ENCODE assay signal across 23 mouse cellular contexts in the genomic region with DNA sequence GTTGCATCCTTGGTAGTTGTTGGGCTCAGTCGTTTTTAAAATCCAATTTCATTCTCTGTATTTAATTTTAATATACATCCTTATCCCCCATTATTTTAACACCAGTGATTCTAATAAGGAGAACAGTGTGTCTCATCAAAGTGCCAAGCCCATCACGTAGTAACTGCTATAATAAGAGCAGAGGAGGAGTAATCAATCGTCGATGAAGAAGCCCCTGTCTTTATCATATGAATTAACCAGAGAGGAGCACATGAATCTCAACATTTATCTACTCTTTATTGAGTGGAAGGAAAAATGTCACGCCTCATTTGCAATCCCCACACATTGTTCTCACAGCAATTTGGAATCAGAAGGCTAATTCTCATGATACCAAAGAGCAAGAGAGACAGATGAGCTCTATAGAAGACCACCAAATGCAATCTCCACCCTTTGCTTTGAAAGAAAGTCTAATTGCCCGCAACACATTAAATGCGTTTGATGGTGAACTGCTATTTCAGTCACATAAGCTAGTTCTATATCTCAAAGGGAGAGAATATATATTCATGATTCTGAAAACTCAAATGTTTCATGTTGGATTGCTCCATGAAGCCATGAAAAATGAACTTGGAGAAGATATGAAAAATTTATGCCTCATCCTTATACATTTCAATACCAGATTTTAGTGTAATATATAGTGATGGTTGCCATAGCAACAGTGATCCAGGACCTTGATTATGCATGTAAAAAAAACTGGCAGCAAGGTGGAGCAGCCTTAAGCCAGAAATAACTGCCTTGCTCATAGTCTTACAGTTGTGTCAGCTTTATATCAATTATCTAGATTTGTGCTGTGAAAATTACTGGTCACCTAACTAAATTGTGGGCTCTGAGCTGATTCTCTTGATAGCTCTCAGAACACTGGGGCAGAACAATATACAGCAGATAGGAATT.
A peak's percentile ranks its signal among the peaks of the same experiment; 100 is the strongest.
DNase-seq lines count a peak whose midpoint lies in the region; ATAC-seq and TF ChIP-seq lines count a peak whose summit lies in the region.
"Had no signal": no experiment of that assay in that cellular context is flagged by ENCODE, and none has a peak within 500 bp of the region (broad histone marks: within the 10 kb centered on the region; RNA-seq: fewer than 3 reads in every experiment).

No protein-coding gene starts in this region.

- ATAC-seq in forebrain, embryonic 12.5 days (ENCODE audit: low FRiP score), result peak; percentile 55; the same call in 1 of the 2 replicates
- no peak for ATAC-seq in forebrain, embryonic 11.5 days (replicated peaks; ENCODE audit: low FRiP score)
- peak; percentile 48; the same call in 1 of the 2 replicates for ATAC-seq in midbrain, embryonic 13.5 days
- ATAC-seq in forebrain, postnatal 0 days, result peak; percentile 77
- ATAC-seq in midbrain, postnatal 0 days (ENCODE audit: low FRiP score), result peak; percentile 56
- ATAC-seq in lung, postnatal 0 days, result no peak
- ATAC-seq: CD4-positive, CD25-positive, alpha-beta regulatory T cell, adult 4 months; inflammation-experienced regulatory T-cells, adult 6 months; liver, embryonic 12.5 days; Patski had no signal

- H3K27me3 ChIP-seq in forebrain, embryonic 12.5 days, result peaks cover 25% of the 10 kb centered on the region
- H3K27me3 ChIP-seq in forebrain, embryonic 11.5 days (ENCODE audit: control insufficient read depth, insufficient read depth, low read length), result peaks cover 10% of the 10 kb centered on the region
- H3K27me3 ChIP-seq in midbrain, embryonic 13.5 days, result peaks cover 30% of the 10 kb centered on the region
- H3K27me3 ChIP-seq in midbrain, embryonic 10.5 days (ENCODE audit: low read depth, poor library complexity, severe bottlenecking), result peaks cover 96% of the 10 kb centered on the region
- no peaks in the 10 kb centered on the region for H3K27me3 ChIP-seq in forebrain, postnatal 0 days (ENCODE audit: insufficient read depth, low read length)
- H3K27me3 ChIP-seq in midbrain, postnatal 0 days (ENCODE audit: insufficient read depth, low read length), result peaks cover 3% of the 10 kb centered on the region; the same call in 1 of the 2 replicates
- H3K27me3 ChIP-seq in lung, postnatal 0 days (replicated peaks; ENCODE audit: insufficient read depth, low read length), result no peaks in the 10 kb centered on the region; the same call in 1 of the 2 replicates
- H3K27me3 ChIP-seq: embryonic facial prominence, embryonic 15.5 days; liver, embryonic 12.5 days had no signal

- no peak overlapping the region for H3K4me3 ChIP-seq in forebrain, embryonic 12.5 days (replicated peaks)
- no peak overlapping the region for H3K4me3 ChIP-seq in forebrain, embryonic 11.5 days (ENCODE audit: low read depth, low read length)
- no peak overlapping the region for H3K4me3 ChIP-seq in midbrain, embryonic 13.5 days (replicated peaks)
- no peak overlapping the region for H3K4me3 ChIP-seq in midbrain, embryonic 10.5 days
- no peak overlapping the region for H3K4me3 ChIP-seq in forebrain, postnatal 0 days (ENCODE audit: low read depth, low read length)
- H3K4me3 ChIP-seq in midbrain, postnatal 0 days (ENCODE audit: low read depth, low read length), result no peak overlapping the region
- no peak overlapping the region for H3K4me3 ChIP-seq in lung, postnatal 0 days (ENCODE audit: low read depth, low read length)
- H3K4me3 ChIP-seq: embryonic facial prominence, embryonic 15.5 days; limb, embryonic 10.5 days; liver, embryonic 12.5 days; myocyte had no signal

- no peak for TF ChIP-seq CTCF in forebrain, postnatal 0 days (IDR thresholded peaks at IDR 0.05; ENCODE audit: low read depth)
- TF ChIP-seq CTCF in midbrain, postnatal 0 days (IDR thresholded peaks at IDR 0.05), result no peak
- no peak for TF ChIP-seq CTCF in lung, postnatal 0 days (IDR thresholded peaks at IDR 0.05)

- no peak overlapping the region for H3K9ac ChIP-seq in forebrain, embryonic 12.5 days
- H3K9ac ChIP-seq in forebrain, embryonic 11.5 days (ENCODE audit: low read length), result no peak overlapping the region
- H3K9ac ChIP-seq in midbrain, embryonic 13.5 days (replicated peaks), result no peak overlapping the region
- no peak overlapping the region for H3K9ac ChIP-seq in forebrain, postnatal 0 days
- H3K9ac ChIP-seq in midbrain, postnatal 0 days (replicated peaks; ENCODE audit: low read length, poor library complexity, severe bottlenecking), result no peak overlapping the region
- no peak overlapping the region for H3K9ac ChIP-seq in lung, postnatal 0 days (replicated peaks; ENCODE audit: low read depth)
- H3K9ac ChIP-seq: embryonic facial prominence, embryonic 15.5 days; liver, embryonic 12.5 days had no signal

- H3K9me3 ChIP-seq in forebrain, embryonic 12.5 days, result no peaks in the 10 kb centered on the region
- H3K9me3 ChIP-seq in forebrain, embryonic 11.5 days (ENCODE audit: control insufficient read depth, low read length), result no peaks in the 10 kb centered on the region
- H3K9me3 ChIP-seq in midbrain, embryonic 13.5 days, result no peaks in the 10 kb centered on the region
- no peaks in the 10 kb centered on the region for H3K9me3 ChIP-seq in midbrain, embryonic 10.5 days (replicated peaks)
- no peaks in the 10 kb centered on the region for H3K9me3 ChIP-seq in forebrain, postnatal 0 days (ENCODE audit: low read length)
- no peaks in the 10 kb centered on the region for H3K9me3 ChIP-seq in midbrain, postnatal 0 days (ENCODE audit: low read length)
- no peaks in the 10 kb centered on the region for H3K9me3 ChIP-seq in lung, postnatal 0 days (ENCODE audit: low read length)
- H3K9me3 ChIP-seq: embryonic facial prominence, embryonic 15.5 days; limb, embryonic 10.5 days; liver, embryonic 12.5 days had no signal

- H3K4me1 ChIP-seq in forebrain, embryonic 12.5 days, result no peaks in the 10 kb centered on the region
- H3K4me1 ChIP-seq in forebrain, embryonic 11.5 days (replicated peaks; ENCODE audit: control insufficient read depth, insufficient read depth, low read length), result no peaks in the 10 kb centered on the region
- H3K4me1 ChIP-seq in midbrain, embryonic 13.5 days (replicated peaks), result no peaks in the 10 kb centered on the region
- no peaks in the 10 kb centered on the region for H3K4me1 ChIP-seq in midbrain, embryonic 10.5 days
- H3K4me1 ChIP-seq in forebrain, postnatal 0 days (ENCODE audit: insufficient read depth), result no peaks in the 10 kb centered on the region
- H3K4me1 ChIP-seq in midbrain, postnatal 0 days (ENCODE audit: insufficient read depth, low read length), result no peaks in the 10 kb centered on the region
- H3K4me1 ChIP-seq in lung, postnatal 0 days (ENCODE audit: insufficient read depth, low read depth, low read length), result no peaks in the 10 kb centered on the region
- H3K4me1 ChIP-seq: embryonic facial prominence, embryonic 15.5 days; limb, embryonic 10.5 days; liver, embryonic 12.5 days had no signal

- H3K27ac ChIP-seq in forebrain, embryonic 12.5 days, result no peak overlapping the region
- H3K27ac ChIP-seq in forebrain, embryonic 11.5 days (ENCODE audit: low read depth, low read length), result no peak overlapping the region
- peak overlapping the region; percentile 35 for H3K27ac ChIP-seq in midbrain, embryonic 13.5 days
- H3K27ac ChIP-seq in midbrain, embryonic 10.5 days (replicated peaks), result no peak overlapping the region
- peak overlapping the region; percentile 62 for H3K27ac ChIP-seq in forebrain, postnatal 0 days (ENCODE audit: low read depth, low read length)
- peak overlapping the region; percentile 63; the same call in 1 of the 2 replicates for H3K27ac ChIP-seq in midbrain, postnatal 0 days (ENCODE audit: low read depth, low read length)
- no peak overlapping the region for H3K27ac ChIP-seq in lung, postnatal 0 days (ENCODE audit: low read length)
- H3K27ac ChIP-seq: embryonic facial prominence, embryonic 15.5 days; limb, embryonic 10.5 days; liver, embryonic 12.5 days had no signal

- no peak for DNase-seq in forebrain, embryonic 11.5 days (ENCODE audit: low spot score)
- DNase-seq in midbrain, embryonic 10.5 days (ENCODE audit: low spot score), result no peak
- peak; percentile 35 for DNase-seq in forebrain, postnatal 0 days
- peak; percentile 34 for DNase-seq in midbrain, postnatal 0 days (ENCODE audit: low spot score)
- DNase-seq in lung, postnatal 0 days (ENCODE audit: low spot score), result no peak
- DNase-seq: adrenal gland, adult 8-10 months; cerebellum, adult 9-11 months; heart, postnatal 10 days; kidney, adult 2 months; kidney, postnatal 14 days; lung, adult 2 months; lung, postnatal 36 days; right cerebral cortex, postnatal 4 days had no signal

- H3K36me3 ChIP-seq in forebrain, embryonic 12.5 days (replicated peaks), result no peaks in the 10 kb centered on the region
- no peaks in the 10 kb centered on the region for H3K36me3 ChIP-seq in forebrain, embryonic 11.5 days (ENCODE audit: control insufficient read depth, insufficient read depth, low read length)
- H3K36me3 ChIP-seq in midbrain, embryonic 13.5 days, result no peaks in the 10 kb centered on the region
- no peaks in the 10 kb centered on the region for H3K36me3 ChIP-seq in midbrain, embryonic 10.5 days
- no peaks in the 10 kb centered on the region for H3K36me3 ChIP-seq in forebrain, postnatal 0 days (ENCODE audit: insufficient read depth)
- no peaks in the 10 kb centered on the region for H3K36me3 ChIP-seq in midbrain, postnatal 0 days (ENCODE audit: insufficient read depth, low read length)
- H3K36me3 ChIP-seq in lung, postnatal 0 days (ENCODE audit: insufficient read depth, low read length), result no peaks in the 10 kb centered on the region
- H3K36me3 ChIP-seq: embryonic facial prominence, embryonic 15.5 days; limb, embryonic 10.5 days; liver, embryonic 12.5 days had no signal

- no peak overlapping the region for H3K4me2 ChIP-seq in forebrain, embryonic 12.5 days
- H3K4me2 ChIP-seq in forebrain, embryonic 11.5 days (ENCODE audit: low read depth, low read length, severe bottlenecking), result no peak overlapping the region
- no peak overlapping the region for H3K4me2 ChIP-seq in midbrain, embryonic 13.5 days (replicated peaks)
- H3K4me2 ChIP-seq in forebrain, postnatal 0 days (ENCODE audit: low read depth), result no peak overlapping the region
- no peak overlapping the region for H3K4me2 ChIP-seq in midbrain, postnatal 0 days (ENCODE audit: low read depth, low read length, poor library complexity, severe bottlenecking)
- H3K4me2 ChIP-seq in lung, postnatal 0 days (replicated peaks; ENCODE audit: low read depth, low read length), result no peak overlapping the region
- H3K4me2 ChIP-seq: embryonic facial prominence, embryonic 15.5 days; heart, embryonic 11.5 days; liver, embryonic 12.5 days had no signal

- 68% methylated on average over 7 of the region's 7 CpGs for WGBS in forebrain, embryonic 12.5 days
- WGBS in forebrain, embryonic 11.5 days, result 73% methylated on average over 7 of the region's 7 CpGs
- WGBS in midbrain, embryonic 13.5 days, result 58% methylated on average over 7 of the region's 7 CpGs
- WGBS in midbrain, embryonic 10.5 days, result 77% methylated on average over 7 of the region's 7 CpGs
- WGBS in forebrain, postnatal 0 days, result 52% methylated on average over 7 of the region's 7 CpGs
- 46% methylated on average over 7 of the region's 7 CpGs for WGBS in midbrain, postnatal 0 days
- WGBS in lung, postnatal 0 days, result 77% methylated on average over 7 of the region's 7 CpGs

- TF ChIP-seq EP300 in lung, postnatal 0 days (IDR thresholded peaks at IDR 0.05), result no peak

Comparison
In these comparisons a context has a peak if more than half of its experiments do, and no peak if none do; other contexts are left out.
1. ATAC-seq: peak in forebrain, embryonic 12.5 days (single experiment), midbrain, embryonic 13.5 days (single experiment), forebrain, postnatal 0 days (single experiment) and midbrain, postnatal 0 days (single experiment); none in forebrain, embryonic 11.5 days (single experiment) and lung, postnatal 0 days (single experiment).
2. H3K27ac ChIP-seq: peak in midbrain, embryonic 13.5 days (single experiment), forebrain, postnatal 0 days (single experiment) and midbrain, postnatal 0 days (single experiment); none in forebrain, embryonic 12.5 days (single experiment), forebrain, embryonic 11.5 days (single experiment), midbrain, embryonic 10.5 days (single experiment) and lung, postnatal 0 days (single experiment).
3. DNase-seq: peak in forebrain, postnatal 0 days (single experiment) and midbrain, postnatal 0 days (single experiment); none in forebrain, embryonic 11.5 days (single experiment), midbrain, embryonic 10.5 days (single experiment) and lung, postnatal 0 days (single experiment).